Mouse (Mus musculus): ENCODE measurements around the gene Apom. TPM values are rescaled to one million over a fixed set of nuclear protein-coding genes. Genes with fewer than 3 reads are reported as not detected.

The Apom gene
- polyA plus RNA-seq, 1 experiment from 2014 or later = 1.4 TPM

DNA sequence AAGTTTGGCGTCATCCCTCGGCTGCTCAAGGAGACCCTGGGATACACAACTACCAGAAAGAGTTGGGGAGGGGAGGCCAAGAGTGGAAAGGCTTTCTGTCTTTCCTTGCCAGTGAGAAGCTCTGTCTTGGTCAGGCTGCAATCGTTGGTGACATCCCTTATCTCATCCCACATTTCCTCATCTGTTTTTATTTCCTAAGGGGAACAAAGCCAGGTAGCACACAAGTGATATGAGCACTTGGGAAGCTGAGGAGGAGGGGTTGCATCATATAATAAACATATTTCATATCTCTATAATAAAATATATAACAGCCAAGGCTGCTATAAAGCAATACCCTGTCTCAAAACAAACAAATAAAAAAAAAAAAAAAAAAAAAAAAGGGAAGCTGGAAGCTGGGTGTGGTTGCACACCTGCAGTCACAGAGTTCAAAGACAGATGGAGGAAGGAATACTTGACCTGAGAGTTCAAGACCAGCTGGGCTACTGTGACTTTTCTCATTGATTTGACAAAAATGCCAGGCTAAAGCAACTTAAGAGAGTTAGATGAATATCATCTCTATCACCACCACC is 47.8 kb downstream of the Apom start:
- Histone ChIP-seq H3K4me3 (ENCODE audit: low read length) (no peak overlapping the region), H3K9me3 (ENCODE audit: control insufficient read depth, low read length) (no peaks in the 10 kb centered on the region), H3K27me3 (ENCODE audit: control insufficient read depth, insufficient read depth, low read depth, low read length) (no peaks in the 10 kb centered on the region), H3K4me2 (ENCODE audit: low read depth, low read length) (no peak overlapping the region), H3K36me3 (ENCODE audit: control insufficient read depth, insufficient read depth, low read length) (no peaks in the 10 kb centered on the region), H3K9ac (ENCODE audit: low read length) (no peak overlapping the region), H3K4me1 (replicated peaks; ENCODE audit: control insufficient read depth, insufficient read depth, low read length) (no peaks in the 10 kb centered on the region), H3K27ac (ENCODE audit: low read length) (no peak overlapping the region)
- WGBS = 64% methylated on average over 3 of the region's 3 CpGs
- ATAC-seq (ENCODE audit: low read depth) = no peak

DNA sequence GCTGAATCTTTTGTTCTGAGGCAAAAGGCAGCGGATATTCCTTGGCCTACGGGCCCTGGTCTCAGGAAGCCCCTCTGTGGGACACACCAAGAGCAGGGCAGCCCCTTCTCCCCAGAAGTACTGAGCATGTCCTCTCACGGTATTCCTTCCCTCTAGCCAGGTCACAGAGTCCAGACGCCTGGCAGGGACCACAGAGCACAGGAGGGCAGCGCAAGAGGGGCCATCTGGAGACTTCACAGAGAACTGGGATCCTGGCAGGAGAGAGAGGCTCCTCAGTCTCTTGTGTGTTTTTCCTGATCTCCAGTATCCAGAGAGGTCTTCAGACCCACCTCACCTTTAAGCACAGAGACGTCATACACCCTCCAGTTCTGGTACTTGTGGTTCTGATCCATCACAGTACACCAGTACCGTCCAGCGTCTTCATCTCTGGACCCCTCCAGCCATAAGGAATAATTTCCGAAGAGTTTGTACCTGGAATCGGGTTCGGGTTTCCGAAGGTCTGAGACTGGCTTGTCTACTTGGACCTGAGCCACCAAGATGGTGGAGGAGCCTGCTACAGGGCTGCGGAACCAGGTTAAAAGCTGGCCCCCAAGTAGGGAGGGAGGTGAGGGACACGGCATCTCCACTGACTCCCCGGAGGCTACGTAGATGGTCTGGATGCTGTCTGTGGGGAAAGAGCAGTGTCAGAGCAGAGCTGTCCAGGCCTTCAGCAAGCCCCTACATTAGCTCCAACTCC is 48.8 kb downstream of the Apom start:
- Histone ChIP-seq H3K27ac (ENCODE audit: low read length) (no peak overlapping the region), H3K4me3 (ENCODE audit: low read length) (no peak overlapping the region), H3K4me2 (ENCODE audit: low read depth, low read length) (no peak overlapping the region), H3K9me3 (ENCODE audit: control insufficient read depth, low read length) (no peaks in the 10 kb centered on the region), H3K4me1 (replicated peaks; ENCODE audit: control insufficient read depth, insufficient read depth, low read length) (0 out of 2 replicates have a peak, but pooled peaks cover 2% of the 10 kb centered on the region), H3K9ac (ENCODE audit: low read length) (no peak overlapping the region), H3K27me3 (ENCODE audit: control insufficient read depth, insufficient read depth, low read depth, low read length) (peaks cover 2% of the 10 kb centered on the region; the same call in 1 of the 2 replicates), H3K36me3 (ENCODE audit: control insufficient read depth, insufficient read depth, low read length) (no peaks in the 10 kb centered on the region)
- no peak for ATAC-seq (ENCODE audit: low read depth)
- WGBS = 82% methylated on average over 16 of the region's 16 CpGs

DNA sequence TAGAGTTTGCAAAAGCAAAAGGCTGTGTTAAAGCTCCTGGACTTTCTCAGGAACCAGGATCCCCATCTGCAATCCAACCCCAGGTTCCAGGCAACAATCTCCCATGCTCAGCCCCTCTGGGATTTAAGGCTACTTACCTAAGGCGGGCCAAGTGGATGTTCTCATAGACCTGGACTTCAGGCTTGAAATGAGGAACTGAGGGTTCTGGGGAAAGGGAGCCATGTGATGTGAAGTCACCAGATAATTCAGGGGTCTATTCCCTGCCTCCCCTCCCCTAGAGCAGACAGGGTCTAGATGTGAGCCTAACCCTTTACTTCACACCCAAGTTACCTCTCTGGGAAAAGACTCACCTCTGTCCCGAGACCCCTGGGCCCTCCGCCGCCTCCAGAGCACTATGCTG is 51.1 kb downstream of the Apom start:
- 81% methylated on average over 4 of the region's 4 CpGs for WGBS
- no peaks in the 10 kb centered on the region for H3K36me3 ChIP-seq (ENCODE audit: control insufficient read depth, insufficient read depth, low read length)

DNA sequence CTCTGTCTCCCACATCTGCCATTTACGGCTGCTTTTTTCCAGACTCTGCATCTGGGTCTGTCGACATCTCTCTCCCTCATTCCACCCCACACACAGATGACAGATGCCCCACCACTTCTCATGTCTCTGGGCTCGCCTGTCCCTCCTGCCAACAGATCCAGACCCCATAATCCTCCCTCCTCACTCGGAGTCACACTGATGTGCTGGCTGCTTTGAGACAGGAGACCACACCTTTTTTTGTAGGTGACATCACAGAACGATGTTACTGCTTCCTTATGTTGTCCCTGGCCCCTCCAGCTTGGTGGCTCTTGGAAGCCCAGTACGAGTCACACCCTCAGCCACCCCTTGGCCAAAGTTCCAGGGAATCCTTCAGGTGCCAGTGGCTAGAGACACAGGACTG is 51.6 kb downstream of the Apom start:
- no peak overlapping the region for H3K9ac ChIP-seq (ENCODE audit: low read length)
- no peak overlapping the region for H3K27ac ChIP-seq (ENCODE audit: low read length)
- ATAC-seq (ENCODE audit: low read depth) = no peak
- H3K4me1 ChIP-seq (replicated peaks; ENCODE audit: control insufficient read depth, insufficient read depth, low read length) = peaks cover 7% of the 10 kb centered on the region; the same call in 1 of the 2 replicates
- H3K36me3 ChIP-seq (ENCODE audit: control insufficient read depth, insufficient read depth, low read length) = no peaks in the 10 kb centered on the region
- no peak overlapping the region for H3K4me3 ChIP-seq (ENCODE audit: low read length)
- H3K27me3 ChIP-seq (ENCODE audit: control insufficient read depth, insufficient read depth, low read depth, low read length) = peaks cover 2% of the 10 kb centered on the region; the same call in 1 of the 2 replicates
- no peak overlapping the region for H3K4me2 ChIP-seq (ENCODE audit: low read depth, low read length)
- 50% methylated on average over 6 of the region's 6 CpGs for WGBS
- H3K9me3 ChIP-seq (ENCODE audit: control insufficient read depth, low read length) = no peaks in the 10 kb centered on the region

More for the DNA sequence above, 51.1 kb downstream of the Apom start:
- ATAC-seq (ENCODE audit: low read depth) = no peak
- Histone ChIP-seq H3K9ac (ENCODE audit: low read length) (no peak overlapping the region), H3K4me2 (ENCODE audit: low read depth, low read length) (no peak overlapping the region), H3K9me3 (ENCODE audit: control insufficient read depth, low read length) (no peaks in the 10 kb centered on the region), H3K4me3 (ENCODE audit: low read length) (no peak overlapping the region), H3K27me3 (ENCODE audit: control insufficient read depth, insufficient read depth, low read depth, low read length) (peaks cover 2% of the 10 kb centered on the region; the same call in 1 of the 2 replicates), H3K27ac (ENCODE audit: low read length) (no peak overlapping the region), H3K4me1 (replicated peaks; ENCODE audit: control insufficient read depth, insufficient read depth, low read length) (peaks cover 7% of the 10 kb centered on the region; the same call in 1 of the 2 replicates)

DNA sequence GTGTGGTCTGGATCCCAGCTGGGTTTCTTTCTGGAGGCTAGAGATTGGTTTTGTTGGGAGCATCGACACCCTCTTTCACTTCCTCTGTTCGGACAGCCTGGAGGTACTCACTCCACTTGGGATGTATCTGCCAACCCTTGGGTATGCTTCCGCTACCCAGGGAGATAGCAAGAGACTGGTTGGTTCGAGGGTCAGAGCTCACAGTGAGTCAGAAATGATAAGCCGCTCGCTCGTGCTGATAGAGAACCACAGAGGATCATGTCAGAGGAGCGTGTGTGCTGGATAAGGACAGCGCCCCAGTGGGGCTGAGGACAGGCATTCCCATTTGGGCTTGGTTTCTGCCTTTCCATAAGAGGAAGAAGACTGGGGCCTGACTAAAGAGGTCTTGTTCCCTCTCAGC is 52.1 kb downstream of the Apom start:
- no peak for ATAC-seq (ENCODE audit: low read depth)
- H3K4me1 ChIP-seq (replicated peaks; ENCODE audit: control insufficient read depth, insufficient read depth, low read length) = peaks cover 7% of the 10 kb centered on the region; the same call in 1 of the 2 replicates
- no peaks in the 10 kb centered on the region for H3K9me3 ChIP-seq (ENCODE audit: control insufficient read depth, low read length)
- no peak overlapping the region for H3K4me3 ChIP-seq (ENCODE audit: low read length)
- H3K4me2 ChIP-seq (ENCODE audit: low read depth, low read length) = no peak overlapping the region
- WGBS = 29% methylated on average over 9 of the region's 9 CpGs
- no peak overlapping the region for H3K27ac ChIP-seq (ENCODE audit: low read length)
- no peaks in the 10 kb centered on the region for H3K36me3 ChIP-seq (ENCODE audit: control insufficient read depth, insufficient read depth, low read length)
- H3K9ac ChIP-seq (ENCODE audit: low read length) = no peak overlapping the region
- peaks cover 2% of the 10 kb centered on the region; the same call in 1 of the 2 replicates for H3K27me3 ChIP-seq (ENCODE audit: control insufficient read depth, insufficient read depth, low read depth, low read length)

Other genes starting within 250 kb of the Apom start
- 3.2 and 4.8 TPM in 2 replicates for gene C2, start 233.8 kb downstream of the Apom start, polyA plus RNA-seq (2015; fragmentation: Nextera tagmentation; extraction: Ambion mirVana)
- gene Ehmt2, start 233.6 kb downstream of the Apom start, polyA plus RNA-seq (2015; fragmentation: Nextera tagmentation; extraction: Ambion mirVana) = 58.2 and 62.2 TPM in 2 replicates
- gene Slc44a4, start 217.6 kb downstream of the Apom start, polyA plus RNA-seq (2015; fragmentation: Nextera tagmentation; extraction: Ambion mirVana) = 1.5 and 1.9 TPM in 2 replicates
- gene Neu1, start 200.8 kb downstream of the Apom start, polyA plus RNA-seq (2015; fragmentation: Nextera tagmentation; extraction: Ambion mirVana) = 19.0 and 20.4 TPM in 2 replicates
- 0.10 and 0.19 TPM in 2 replicates for gene Hspa1b, start 172.8 kb downstream of the Apom start, polyA plus RNA-seq (2015; fragmentation: Nextera tagmentation; extraction: Ambion mirVana)
- gene Gm20481, start 162.1 kb downstream of the Apom start, polyA plus RNA-seq (2015; fragmentation: Nextera tagmentation; extraction: Ambion mirVana) = 1.2 TPM in 1 of 2 replicates, not detected in the other
- gene Hspa1a, start 159.9 kb downstream of the Apom start, polyA plus RNA-seq (2015; fragmentation: Nextera tagmentation; extraction: Ambion mirVana) = 4.4 and 4.8 TPM in 2 replicates
- 0.55 and 0.65 TPM in 2 replicates for gene Hspa1l, start 159.3 kb downstream of the Apom start, polyA plus RNA-seq (2015; fragmentation: Nextera tagmentation; extraction: Ambion mirVana)
- gene Lsm2, start 150.2 kb downstream of the Apom start, polyA plus RNA-seq (2015; fragmentation: Nextera tagmentation; extraction: Ambion mirVana) = 178 and 189 TPM in 2 replicates
- gene Vars, start 131.1 kb downstream of the Apom start, polyA plus RNA-seq (2015; fragmentation: Nextera tagmentation; extraction: Ambion mirVana) = 88.0 and 96.2 TPM in 2 replicates
- gene Vwa7, start 115.5 kb downstream of the Apom start, polyA plus RNA-seq (2015; fragmentation: Nextera tagmentation; extraction: Ambion mirVana) = 0.14 and 0.25 TPM in 2 replicates
- 4.3 and 4.6 TPM in 2 replicates for gene Sapcd1, start 104.0 kb downstream of the Apom start, polyA plus RNA-seq (2015; fragmentation: Nextera tagmentation; extraction: Ambion mirVana)
- gene Msh5, start 85.3 kb downstream of the Apom start, polyA plus RNA-seq (2015; fragmentation: Nextera tagmentation; extraction: Ambion mirVana) = 4.7 and 4.9 TPM in 2 replicates
- 298 and 322 TPM in 2 replicates for gene Clic1, start 82.1 kb downstream of the Apom start, polyA plus RNA-seq (2015; fragmentation: Nextera tagmentation; extraction: Ambion mirVana)
- 305 and 309 TPM in 2 replicates for gene Ddah2, start 73.0 kb downstream of the Apom start, polyA plus RNA-seq (2015; fragmentation: Nextera tagmentation; extraction: Ambion mirVana)
- 0.53 and 0.97 TPM in 2 replicates for gene Ly6g6c, start 66.7 kb downstream of the Apom start, polyA plus RNA-seq (2015; fragmentation: Nextera tagmentation; extraction: Ambion mirVana)
- 1.1 and 1.2 TPM in 2 replicates for gene Mpig6b, start 65.9 kb downstream of the Apom start, polyA plus RNA-seq (2015; fragmentation: Nextera tagmentation; extraction: Ambion mirVana)
- 1.8 and 2.3 TPM in 2 replicates for gene Ly6g6e, start 55.1 kb downstream of the Apom start, polyA plus RNA-seq (2015; fragmentation: Nextera tagmentation; extraction: Ambion mirVana)
- gene Ly6g6d, start 54.0 kb downstream of the Apom start, polyA plus RNA-seq (2015; fragmentation: Nextera tagmentation; extraction: Ambion mirVana) = 7.0 and 9.0 TPM in 2 replicates
- gene Ly6g6f, start 46.4 kb downstream of the Apom start, polyA plus RNA-seq (2015; fragmentation: Nextera tagmentation; extraction: Ambion mirVana) = 0.31 and 0.79 TPM in 2 replicates
- 98.3 and 100 TPM in 2 replicates for gene Abhd16a, start 42.8 kb downstream of the Apom start, polyA plus RNA-seq (2015; fragmentation: Nextera tagmentation; extraction: Ambion mirVana)
- not detected in 2 replicates for gene Ly6g5c, start 23.8 kb downstream of the Apom start, polyA plus RNA-seq (2015; fragmentation: Nextera tagmentation; extraction: Ambion mirVana)
- gene Ly6g5b, start 16.6 kb downstream of the Apom start, polyA plus RNA-seq (2015; fragmentation: Nextera tagmentation; extraction: Ambion mirVana) = 0.60 and 1.1 TPM in 2 replicates
- 18.3 and 19.7 TPM in 2 replicates for gene Gpank1, start 10.6 kb downstream of the Apom start, polyA plus RNA-seq (2015; fragmentation: Nextera tagmentation; extraction: Ambion mirVana)
- gene Csnk2b, start 10.0 kb downstream of the Apom start, polyA plus RNA-seq (2015; fragmentation: Nextera tagmentation; extraction: Ambion mirVana) = 242 and 248 TPM in 2 replicates
- gene D17H6S53E, start 5.7 kb downstream of the Apom start, polyA plus RNA-seq (2015; fragmentation: Nextera tagmentation; extraction: Ambion mirVana) = 9.7 and 10.4 TPM in 2 replicates
- 46.3 and 54.9 TPM in 2 replicates for gene Bag6, start 3.1 kb upstream of the Apom start, polyA plus RNA-seq (2015; fragmentation: Nextera tagmentation; extraction: Ambion mirVana)
- gene Prrc2a, start 32.8 kb upstream of the Apom start, polyA plus RNA-seq (2015; fragmentation: Nextera tagmentation; extraction: Ambion mirVana) = 151 and 167 TPM in 2 replicates
- gene Aif1, start 44.0 kb upstream of the Apom start, polyA plus RNA-seq (2015; fragmentation: Nextera tagmentation; extraction: Ambion mirVana) = 7.3 and 8.0 TPM in 2 replicates
- 11.3 and 12.4 TPM in 2 replicates for gene Lst1, start 56.4 kb upstream of the Apom start, polyA plus RNA-seq (2015; fragmentation: Nextera tagmentation; extraction: Ambion mirVana)
- gene Ltb, start 62.4 kb upstream of the Apom start, polyA plus RNA-seq (2015; fragmentation: Nextera tagmentation; extraction: Ambion mirVana) = 1.0 and 1.5 TPM in 2 replicates
- 0.09 and 0.24 TPM in 2 replicates for gene Tnf, start 70.0 kb upstream of the Apom start, polyA plus RNA-seq (2015; fragmentation: Nextera tagmentation; extraction: Ambion mirVana)
- 0.30 TPM in 1 of 2 replicates, not detected in the other for gene Lta, start 73.3 kb upstream of the Apom start, polyA plus RNA-seq (2015; fragmentation: Nextera tagmentation; extraction: Ambion mirVana)
- gene Gm16181, start 88.8 kb upstream of the Apom start, polyA plus RNA-seq (2015; fragmentation: Nextera tagmentation; extraction: Ambion mirVana) = 1.2 TPM in 1 of 2 replicates, not detected in the other
- gene Atp6v1g2, start 101.6 kb upstream of the Apom start, polyA plus RNA-seq (2015; fragmentation: Nextera tagmentation; extraction: Ambion mirVana) = 4.9 and 5.9 TPM in 2 replicates
- 10.0 and 11.0 TPM in 2 replicates for gene Nfkbil1, start 103.7 kb upstream of the Apom start, polyA plus RNA-seq (2015; fragmentation: Nextera tagmentation; extraction: Ambion mirVana)
- gene Ddx39b, start 109.7 kb upstream of the Apom start, polyA plus RNA-seq (2015; fragmentation: Nextera tagmentation; extraction: Ambion mirVana) = 437 and 448 TPM in 2 replicates
- gene H2-D1, start 130.7 kb upstream of the Apom start, polyA plus RNA-seq (2015; fragmentation: Nextera tagmentation; extraction: Ambion mirVana) = 141 and 161 TPM in 2 replicates
- gene H2-Q1, start 188.4 kb upstream of the Apom start, polyA plus RNA-seq (2015; fragmentation: Nextera tagmentation; extraction: Ambion mirVana) = 0.24 and 0.38 TPM in 2 replicates
- 6.5 and 7.0 TPM in 2 replicates for gene H2-Q2, start 210.2 kb upstream of the Apom start, polyA plus RNA-seq (2015; fragmentation: Nextera tagmentation; extraction: Ambion mirVana)
- 5.9 and 6.5 TPM in 2 replicates for gene H2-Q4, start 247.6 kb upstream of the Apom start, polyA plus RNA-seq (2015; fragmentation: Nextera tagmentation; extraction: Ambion mirVana)

Measured in lung, embryonic 16.5 days (tissue).